Mouse (Mus musculus) ovary, postnatal 14 days (tissue): ENCODE measurements around the gene Cited4.

ENCODE experiments used
- DNase-seq: peaks from one replicate; pipeline ENCODE4 v3.0.0; 2022; ENCODE audit warnings: low spot score

The Cited4 gene

DNA sequence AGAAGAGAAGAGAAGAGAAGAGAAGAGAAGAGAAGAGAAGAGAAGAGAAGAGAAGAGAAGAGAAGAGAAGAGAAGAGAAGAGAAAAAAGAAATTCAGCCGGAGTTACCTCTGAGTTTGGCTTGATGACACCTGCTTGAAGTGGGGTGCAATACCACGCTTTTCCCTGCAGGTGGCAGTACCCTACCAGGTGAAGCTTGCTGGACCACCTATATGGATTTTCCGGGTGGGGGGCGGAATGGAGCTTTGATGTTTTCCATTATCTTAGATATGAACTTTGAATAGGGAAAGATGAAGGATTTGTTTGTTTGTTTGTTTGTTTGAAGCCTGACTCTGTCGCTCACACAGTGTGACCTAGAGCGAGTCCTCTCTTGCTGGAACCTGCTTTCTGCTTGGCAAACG lies 14.6 kb downstream of the Cited4 start:
- DNase-seq, result no peak

DNA sequence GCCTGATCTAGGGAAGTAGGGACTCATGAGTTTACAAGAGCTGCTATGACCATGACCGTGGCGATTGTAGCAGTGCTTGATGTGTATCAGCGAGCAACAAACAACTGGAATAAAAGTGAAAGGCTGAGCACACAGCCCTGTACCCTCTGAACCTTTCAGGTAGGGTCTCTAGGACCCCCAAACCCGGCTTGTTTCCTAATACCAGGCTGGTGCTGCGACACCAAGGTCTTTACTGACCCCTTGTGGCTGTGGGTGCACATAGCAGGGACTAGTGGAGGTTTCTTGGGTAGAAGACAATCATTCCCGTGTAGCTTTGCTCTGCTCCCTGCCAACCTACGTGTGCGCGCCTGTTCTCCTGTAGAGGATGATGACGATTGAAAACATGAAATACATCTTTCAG lies 15.8 kb downstream of the Cited4 start:
- peak; percentile 35 for DNase-seq

- no peak for DNase-seq
Observed at GRCm38 (mm10) chr4:120683278-120683997, 17.1 kb downstream of the Cited4 start.

- no peak for DNase-seq
Observed at GRCm38 (mm10) chr4:120687282-120687681, 20.9 kb downstream of the Cited4 start.

- DNase-seq, result no peak
Observed at GRCm38 (mm10) chr4:120689317-120689716, 22.9 kb downstream of the Cited4 start.

DNA sequence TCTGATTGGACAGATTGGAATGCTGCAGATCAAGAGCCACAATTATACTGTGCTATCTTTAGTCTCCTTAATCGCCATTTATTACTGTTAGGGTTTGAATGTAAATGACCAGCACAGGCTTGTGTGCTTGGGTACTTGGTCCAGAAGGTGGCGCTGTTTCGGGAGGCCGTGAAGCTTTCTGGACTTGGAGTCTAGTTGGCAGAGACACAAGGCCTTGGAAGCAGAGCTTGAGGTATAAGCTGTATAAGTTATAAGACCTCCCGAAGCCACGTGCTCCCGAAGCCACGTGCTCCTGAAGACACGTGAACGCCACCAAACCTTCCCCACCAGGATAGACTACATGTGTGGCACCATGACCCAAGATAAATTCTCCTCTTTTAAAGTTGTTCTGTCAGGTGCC lies 26.3 kb downstream of the Cited4 start:
- peak; percentile 68 for DNase-seq

DNA sequence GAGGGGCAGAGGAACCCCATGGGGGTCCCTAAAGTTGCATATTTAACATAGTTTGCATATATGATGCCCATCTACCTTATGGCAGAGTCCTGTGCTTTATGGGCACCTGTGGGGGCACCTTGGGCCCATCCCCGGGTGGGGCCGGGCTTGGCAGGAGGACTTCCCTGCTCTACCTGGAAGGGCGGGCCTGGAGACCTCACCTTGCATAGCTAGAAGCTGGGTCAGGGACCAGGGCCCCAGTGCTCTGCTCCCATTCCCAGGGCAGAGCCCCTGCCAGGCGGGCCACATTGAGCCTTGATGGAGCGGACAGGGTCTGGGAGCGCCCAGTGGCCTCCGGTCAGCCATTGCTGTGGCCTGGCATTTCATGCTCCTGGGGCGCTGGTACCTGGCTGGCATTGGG lies 31.0 kb downstream of the Cited4 start:
- DNase-seq, result no peak

DNA sequence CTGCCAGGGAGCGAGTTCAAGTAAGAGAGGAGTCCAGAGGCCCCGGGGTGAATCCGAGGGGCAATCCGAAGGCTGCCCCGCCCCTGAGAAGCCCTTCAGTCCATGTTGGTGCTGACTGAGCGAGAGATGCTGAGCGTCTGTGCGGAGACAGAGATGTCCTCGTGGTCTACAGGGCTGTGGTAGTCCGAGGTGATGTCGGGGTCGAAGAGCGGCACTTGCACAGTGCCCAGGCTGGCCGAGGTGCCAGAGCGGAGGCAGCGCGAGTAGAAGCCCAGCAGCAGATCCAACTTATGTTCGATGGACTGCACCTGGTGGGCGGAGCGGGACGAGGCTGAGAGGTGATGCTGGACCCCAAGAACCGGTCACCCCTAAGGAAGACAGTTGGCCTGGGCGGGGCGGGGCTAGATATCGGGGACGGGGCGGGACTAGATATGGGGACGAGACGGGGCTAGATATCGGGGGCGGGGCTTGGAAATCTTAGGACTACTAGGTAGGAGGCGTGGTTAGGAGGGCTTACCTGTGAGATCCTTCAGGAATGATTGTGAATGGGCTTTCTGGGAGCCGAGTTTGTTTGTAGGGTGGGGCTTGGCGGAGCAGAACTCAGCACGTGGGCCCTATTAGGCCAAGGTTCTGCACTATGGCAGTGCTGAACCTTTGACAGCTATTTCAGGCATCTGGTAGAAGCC lies 31.6 kb downstream of the Cited4 start:
- DNase-seq, result no peak

DNA sequence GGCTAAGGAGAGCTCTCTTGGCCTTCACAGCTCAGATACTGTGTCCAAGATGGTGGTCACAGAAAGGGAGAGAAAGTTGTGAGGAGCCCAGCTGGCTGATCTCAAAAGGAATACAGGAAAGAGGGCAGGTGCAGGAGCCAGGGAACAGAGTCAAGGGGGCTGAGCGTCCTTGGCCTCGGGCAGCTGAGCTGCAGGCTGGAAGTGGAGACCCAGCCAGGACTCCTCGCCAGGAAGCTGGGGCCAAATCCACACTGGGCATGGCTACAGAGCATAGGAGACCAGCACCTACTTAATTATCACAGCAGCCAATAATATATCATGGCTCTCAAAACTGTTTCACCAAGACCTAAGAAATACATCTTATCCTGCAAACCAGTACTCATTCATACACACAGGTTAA lies 34.8 kb downstream of the Cited4 start:
- DNase-seq, result no peak

GRCm38 (mm10) chr4:120702056-120702455 lies 35.7 kb downstream of the Cited4 start:
- DNase-seq, result no peak

GRCm38 (mm10) chr4:120702511-120702910 lies 36.1 kb downstream of the Cited4 start:
- DNase-seq, result no peak

- DNase-seq, result no peak
Observed at GRCm38 (mm10) chr4:120712236-120712635, 45.9 kb downstream of the Cited4 start.

DNA sequence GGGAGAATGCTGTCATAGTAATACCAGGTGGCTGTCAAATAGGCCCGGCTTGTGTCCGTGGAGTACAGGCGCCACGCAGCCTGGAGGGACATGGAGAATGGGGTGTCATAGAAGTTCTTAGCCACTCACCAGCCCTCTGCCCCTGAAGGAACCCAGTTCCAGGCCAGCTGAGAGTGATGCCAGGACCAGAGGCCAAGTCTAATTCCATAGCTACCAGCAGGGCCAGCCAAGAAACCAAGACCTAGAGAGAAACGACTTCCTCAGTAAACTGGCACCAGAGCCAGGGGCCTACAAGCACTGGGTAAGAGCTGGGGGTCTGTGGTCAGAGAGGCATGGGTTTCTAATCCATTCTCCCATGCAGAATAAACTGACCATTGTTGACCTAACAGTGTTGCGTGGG lies 46.6 kb downstream of the Cited4 start:
- no peak for DNase-seq

- no peak for DNase-seq
Observed at GRCm38 (mm10) chr4:120713856-120714497, 47.6 kb downstream of the Cited4 start.

DNA sequence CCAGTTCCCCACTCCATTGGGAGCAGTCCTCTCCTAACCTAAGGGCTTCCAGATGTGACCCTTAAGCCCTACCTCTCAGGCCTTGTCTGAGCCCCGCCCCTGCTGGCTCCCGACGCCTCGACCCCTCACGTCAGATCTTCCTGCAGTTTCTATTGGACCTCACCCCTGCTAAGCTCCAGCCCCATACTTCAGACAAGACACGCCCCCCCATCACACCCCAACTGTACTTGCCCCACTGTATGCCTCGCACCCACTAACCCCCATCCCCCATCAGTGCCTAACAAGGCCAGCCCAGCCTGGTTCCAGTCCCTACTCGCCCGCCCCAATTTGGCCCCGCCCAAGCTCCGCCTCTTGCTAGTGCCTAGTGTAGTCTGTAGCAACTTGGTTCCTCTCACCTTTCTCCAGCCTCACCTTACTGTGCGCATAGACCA lies 49.8 kb downstream of the Cited4 start:
- DNase-seq, result no peak

GRCm38 (mm10) chr4:120716765-120717164 lies 50.4 kb downstream of the Cited4 start:
- DNase-seq, result no peak
